Mouse (Mus musculus): ENCODE results near the gene Lrrc8e. TPM values are rescaled to one million over a fixed set of nuclear protein-coding genes. Genes with fewer than 3 reads are reported as not detected.

Gene Lrrc8e
- polyA plus RNA-seq, 1 experiment from 2014 or later: 2.4 TPM

- ChIA-PET POLR2A (no interaction called here), CTCF (interaction anchor here (2.6 kb wide), 1 partner anchor 10 kb away, joined by 7 read pairs; the partner anchor contains the start of gene Lrrc8e)
- ATAC-seq (no peak), DNase-seq (ENCODE audit: low read depth, low spot score) (no peak)
- no peak for TF ChIP-seq CTCF (IDR thresholded peaks at IDR 0.05)
- H3K27me3 ChIP-seq: peaks cover 7% of the 10 kb centered on the region
- in situ Hi-C loops (cut with MboI; ENCODE audit: low pct_unique_long_range_greater_than_20kb): no loop called here
These were observed 9.6 kb upstream of the Lrrc8e start, which contains the start of gene Prr36 for GRCm38 (mm10) chr8:4216791-4217621. Prr36 (minus strand) TSS chr8:4217459.

DNA sequence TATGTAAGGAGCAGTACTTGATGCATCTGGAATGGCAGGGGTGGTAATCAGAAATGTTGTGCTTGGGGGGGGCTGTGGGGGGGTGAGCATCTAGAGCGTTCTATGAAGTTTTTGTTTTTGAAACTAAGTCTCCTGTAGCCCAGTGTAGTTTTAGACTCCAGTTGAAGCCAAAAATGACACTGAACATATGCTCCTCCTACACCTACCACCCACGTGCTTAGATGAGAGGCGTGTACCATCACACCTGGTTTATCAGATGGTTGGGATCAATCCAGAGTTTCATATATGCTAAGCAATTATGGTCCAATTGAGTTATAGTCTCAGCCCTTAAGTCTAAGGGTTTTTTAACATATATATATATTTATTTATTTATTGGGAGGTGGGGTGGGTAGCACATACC lies 7.0 kb upstream of the Lrrc8e start:
- peaks cover 17% of the 10 kb centered on the region for H3K27me3 ChIP-seq
- ATAC-seq: no peak
- POLR2A ChIA-PET: no interaction called here
- CTCF ChIA-PET: no interaction called here
- in situ Hi-C loops (cut with MboI; ENCODE audit: low pct_unique_long_range_greater_than_20kb): no loop called here
- TF ChIP-seq CTCF (IDR thresholded peaks at IDR 0.05): no peak
- no peak for DNase-seq (ENCODE audit: low read depth, low spot score)

DNA sequence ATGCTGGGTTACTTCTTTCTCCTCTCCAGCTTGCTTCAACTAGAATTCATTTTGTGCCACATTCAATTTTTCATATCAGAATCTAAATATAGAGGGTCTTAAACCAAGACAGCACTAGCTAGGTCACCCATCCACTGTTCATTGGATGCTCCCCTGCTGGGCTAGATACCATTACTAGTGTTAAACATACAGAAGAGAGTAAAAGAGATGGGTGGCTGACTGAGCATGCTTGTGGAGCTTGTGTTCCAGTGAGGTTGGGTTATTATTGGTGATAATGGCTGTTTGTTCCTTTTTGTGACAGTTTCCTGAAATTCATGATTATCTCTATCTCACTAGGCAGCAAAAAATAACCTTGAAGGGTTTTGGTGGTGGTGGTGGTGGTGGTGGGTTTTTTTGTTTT lies 4.6 kb upstream of the Lrrc8e start:
- ATAC-seq: no peak
- no peak for TF ChIP-seq CTCF (IDR thresholded peaks at IDR 0.05)
- POLR2A ChIA-PET: no interaction called here
- CTCF ChIA-PET: no interaction called here
- in situ Hi-C loops (cut with MboI; ENCODE audit: low pct_unique_long_range_greater_than_20kb): no loop called here
- no peak for DNase-seq (ENCODE audit: low read depth, low spot score)
- H3K27me3 ChIP-seq: peaks cover 21% of the 10 kb centered on the region

DNA sequence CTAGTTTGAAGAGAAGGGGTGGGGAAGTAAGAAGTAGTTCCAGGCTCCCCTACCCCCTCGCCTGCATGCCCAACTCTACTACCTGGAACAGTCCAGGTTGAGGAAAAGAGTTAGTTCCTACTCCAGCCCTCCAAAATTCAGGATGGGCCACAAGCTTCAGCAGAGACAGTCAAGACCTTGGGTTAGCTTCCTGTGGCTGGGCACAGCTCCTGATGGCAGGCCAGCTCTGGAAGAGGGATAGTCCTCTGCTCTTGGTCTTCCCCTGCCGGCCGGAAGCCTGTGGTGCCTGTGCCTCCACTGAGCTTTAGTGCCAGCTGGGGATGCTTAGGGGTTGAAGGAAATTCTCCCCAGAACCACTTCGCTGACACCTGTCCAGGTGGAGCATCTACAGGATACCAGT lies 304 bp upstream of the Lrrc8e start:
- TF ChIP-seq CTCF (IDR thresholded peaks at IDR 0.05): no peak
- in situ Hi-C loops (cut with MboI; ENCODE audit: low pct_unique_long_range_greater_than_20kb): no loop called here
- ATAC-seq (peak; percentile 42), DNase-seq (ENCODE audit: low read depth, low spot score) (no peak)
- POLR2A ChIA-PET: no interaction called here
- CTCF ChIA-PET: interaction anchor here (1.4 kb wide), 1 partner anchor 10 kb away, joined by 7 read pairs; the partner anchor contains the start of gene Prr36
- peaks cover 17% of the 10 kb centered on the region for H3K27me3 ChIP-seq

GRCm38 (mm10) chr8:4227919-4228318 lies 1.3 kb downstream of the Lrrc8e start:
- TF ChIP-seq CTCF (IDR thresholded peaks at IDR 0.05): no peak
- CTCF ChIA-PET: interaction anchor here (1.0 kb wide), 1 partner anchor 23 kb away, joined by 3 read pairs; no protein-coding TSS in a partner anchor
- POLR2A ChIA-PET: no interaction called here
- ATAC-seq (no peak), DNase-seq (ENCODE audit: low read depth, low spot score) (no peak)
- H3K27me3 ChIP-seq: peaks cover 14% of the 10 kb centered on the region
- in situ Hi-C loops (cut with MboI; ENCODE audit: low pct_unique_long_range_greater_than_20kb): no loop called here

DNA sequence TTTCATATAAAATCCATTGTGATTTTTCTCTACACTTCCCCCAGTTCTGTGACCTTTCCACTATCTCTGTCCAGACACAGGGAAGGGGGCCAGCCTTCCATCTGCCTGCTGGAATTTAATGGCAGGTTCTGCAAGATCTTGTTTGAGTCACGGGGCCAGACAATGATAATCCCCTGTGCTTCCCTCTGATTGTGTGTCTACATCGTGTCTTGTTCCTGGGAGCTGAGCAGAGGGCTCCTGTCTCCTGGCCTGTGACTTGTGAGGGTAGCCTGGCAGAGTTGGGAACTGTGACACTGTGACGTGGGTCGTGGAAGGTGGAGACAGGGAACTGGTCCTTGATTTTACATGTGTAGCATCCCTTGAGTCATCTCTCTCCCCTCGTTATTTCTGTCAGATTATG lies 3.2 kb downstream of the Lrrc8e start:
- in situ Hi-C loops (cut with MboI; ENCODE audit: low pct_unique_long_range_greater_than_20kb): no loop called here
- TF ChIP-seq CTCF (IDR thresholded peaks at IDR 0.05): no peak
- POLR2A ChIA-PET: no interaction called here
- ATAC-seq (no peak), DNase-seq (ENCODE audit: low read depth, low spot score) (no peak)
- CTCF ChIA-PET: interaction anchor here (1.0 to 1.5 kb wide), 3 partner anchors 8 to 21 kb away, joined by 3 to 4 read pairs (median 4); partner anchors contain the start of genes Gm49320 and Map2k7
- peaks cover 8% of the 10 kb centered on the region for H3K27me3 ChIP-seq

- ChIA-PET POLR2A (no interaction called here), CTCF (interaction anchor here (1.0 to 1.5 kb wide), 3 partner anchors 15 to 51 kb away, joined by 3 to 4 read pairs (median 4); no protein-coding TSS in a partner anchor)
- in situ Hi-C loops (cut with MboI; ENCODE audit: low pct_unique_long_range_greater_than_20kb): no loop called here
- no peak for DNase-seq (ENCODE audit: low read depth, low spot score)
- H3K27me3 ChIP-seq: peaks cover 8% of the 10 kb centered on the region
- ATAC-seq: no peak
- no peak for TF ChIP-seq CTCF (IDR thresholded peaks at IDR 0.05)
These were observed 4.2 kb downstream of the Lrrc8e start for GRCm38 (mm10) chr8:4230612-4231351.

DNA sequence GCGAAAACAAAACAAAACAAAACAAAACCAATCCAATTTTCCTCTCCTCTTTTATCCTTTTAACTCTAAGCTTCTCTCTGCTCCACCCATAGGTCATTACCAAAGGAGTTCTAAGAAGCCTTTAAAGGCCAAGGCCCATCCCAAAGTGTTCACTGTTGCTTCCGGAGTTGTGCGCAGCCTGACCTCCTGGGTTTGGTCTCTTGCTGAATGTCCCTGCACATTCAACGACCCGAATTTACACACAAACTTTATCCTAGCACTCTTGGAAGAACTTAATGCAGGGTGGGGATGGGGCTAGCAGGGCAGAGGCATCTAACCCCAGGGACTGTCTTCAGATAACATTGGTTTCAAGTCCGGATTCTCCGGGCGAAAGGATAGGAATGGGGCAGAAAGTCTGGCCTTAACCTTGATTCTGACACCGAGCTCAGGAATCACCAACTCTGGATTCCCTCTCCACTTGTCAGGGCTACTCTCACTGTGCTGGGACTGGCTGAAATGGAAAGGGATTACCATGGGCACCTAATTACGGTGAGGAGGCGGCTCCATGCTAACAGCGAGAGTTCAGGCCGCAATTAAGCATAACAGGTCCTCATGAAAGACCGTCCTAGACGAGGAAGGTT lies 11.3 kb downstream of the Lrrc8e start:
- CTCF ChIA-PET: interaction anchor here (0.7 to 4.8 kb wide), 6 partner anchors 9 to 38 kb away, joined by 3 to 37 read pairs (median 4); partner anchors contain the start of gene Tgfbr3l
- POLR2A ChIA-PET: interaction anchor here (0.7 to 3.7 kb wide), 2 partner anchors 12 to 65 kb away, joined by 3 to 20 read pairs; partner anchors contain the start of gene Tgfbr3l
- DNase-seq (ENCODE audit: low read depth, low spot score): no peak

DNA sequence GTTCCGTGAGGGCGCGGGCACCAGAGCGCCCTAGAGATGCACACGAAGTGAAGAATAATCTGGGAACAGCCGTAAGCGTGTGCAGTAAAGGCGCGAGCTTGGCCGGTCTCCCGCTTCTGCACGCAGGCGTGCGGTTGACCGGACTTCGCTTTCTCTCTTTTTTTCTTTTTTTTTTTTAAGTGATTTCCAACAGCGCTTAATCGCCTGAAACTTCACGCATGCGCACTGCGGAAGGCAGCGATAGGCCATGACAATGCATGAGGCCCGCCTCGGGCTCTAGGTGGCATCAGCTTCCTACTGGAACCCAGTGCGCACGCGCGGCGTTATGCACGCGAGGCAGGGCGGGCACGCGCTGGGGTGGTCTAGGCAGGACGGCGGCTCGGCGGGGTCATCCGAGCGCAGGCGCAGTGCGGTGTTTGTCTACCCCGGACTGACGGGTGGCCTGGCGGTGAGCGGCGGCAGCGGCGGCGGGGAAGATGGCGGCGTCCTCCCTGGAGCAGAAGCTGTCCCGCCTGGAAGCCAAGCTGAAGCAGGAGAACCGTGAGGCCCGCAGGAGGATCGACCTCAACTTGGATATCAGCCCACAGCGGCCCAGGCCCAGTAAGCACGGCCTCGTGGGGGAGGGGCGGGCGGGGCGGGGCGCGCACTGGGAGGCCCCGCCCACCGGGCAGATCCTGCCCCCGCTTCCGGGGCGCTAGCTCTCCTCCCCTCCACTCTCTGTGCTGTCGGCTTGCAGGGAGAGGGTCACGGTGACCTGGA lies 12.0 kb downstream of the Lrrc8e start, which contains the start of the genes Map2k7 and Gm49320:
TSS of gene Map2k7 (plus strand) at position 307 of the 759 bp plus-strand sequence.
TSS of gene Gm49320 (plus strand) at position 432 of the 759 bp plus-strand sequence.
- CTCF ChIA-PET: interaction anchor here (0.7 to 4.8 kb wide), 5 partner anchors 10 to 39 kb away, joined by 3 to 37 read pairs (median 3); partner anchors contain the start of gene Tgfbr3l
- no peaks in the 10 kb centered on the region for H3K27me3 ChIP-seq
- ATAC-seq (peak; percentile 87), DNase-seq (ENCODE audit: low read depth, low spot score) (peak; percentile 98)
- POLR2A ChIA-PET: interaction anchor here (0.7 to 3.7 kb wide), 5 partner anchors 11 to 65 kb away, joined by 3 to 20 read pairs (median 3); partner anchors contain the start of gene Tgfbr3l
- in situ Hi-C loops (cut with MboI; ENCODE audit: low pct_unique_long_range_greater_than_20kb): no loop called here
- no peak for TF ChIP-seq CTCF (IDR thresholded peaks at IDR 0.05)

More for the DNA sequence above, 11.3 kb downstream of the Lrrc8e start:
- no peak for ATAC-seq
- no peaks in the 10 kb centered on the region for H3K27me3 ChIP-seq
- TF ChIP-seq CTCF (IDR thresholded peaks at IDR 0.05): no peak
- in situ Hi-C loops (cut with MboI; ENCODE audit: low pct_unique_long_range_greater_than_20kb): no loop called here
